Mouse (Mus musculus) frontal cortex, adult 2 months (tissue): Measurements from ENCODE around the gene Camkk2. TPM values are rescaled to one million over a fixed set of nuclear protein-coding genes. Genes with fewer than 3 reads are reported as not detected.

ENCODE experiments used
- DNase-seq, 2 experiments: peaks; one replicate each; pipeline ENCODE4 v3.0.0; 2022; ENCODE audit warnings: low spot score in 1 of 2; ENCODE audit errors: extremely low spot score in 1 of 2
- polyA plus RNA-seq: library from polyadenylated mRNA; depleted of rRNA; stranded (reverse); fragments of >200 nt; gene quantifications from 2 replicates; pipeline ENCODE4 v1.2.3, GENCODE M21; 2012; rRNA removed

Gene Camkk2
- 193 and 204 TPM in 2 replicates for polyA plus RNA-seq

- peak; percentile 29 to 83 for DNase-seq
These were observed at the start of gene Camkk2 for GRCm38 (mm10) chr5:122779277-122779834. TSS of gene Camkk2 (minus strand) at chr5:122779409.

GRCm38 (mm10) chr5:122825099-122825498, 45.9 kb upstream of the Camkk2 start:
- DNase-seq = no peak

DNA sequence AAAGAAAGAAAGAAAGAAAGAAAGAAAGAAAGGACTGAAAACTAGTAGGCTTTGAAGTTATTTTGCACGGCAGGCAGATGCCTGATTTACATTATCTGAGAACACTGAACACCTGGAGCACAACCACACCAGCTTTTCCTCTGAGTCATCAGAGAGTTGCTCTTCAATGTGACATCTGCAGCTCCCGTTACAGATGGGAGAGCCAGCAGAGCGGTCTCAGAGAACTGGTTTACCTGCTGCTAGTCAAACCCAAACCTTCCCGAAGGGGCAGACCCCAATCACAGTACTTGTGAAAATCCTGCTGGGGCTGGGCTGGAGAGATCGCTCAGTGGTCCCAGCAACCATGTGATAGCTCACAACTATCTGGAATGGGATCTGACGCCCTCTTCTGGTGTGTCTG, 45.2 kb upstream of the Camkk2 start:
- no peak for DNase-seq

GRCm38 (mm10) chr5:122823976-122824375, 44.8 kb upstream of the Camkk2 start:
- no peak for DNase-seq

GRCm38 (mm10) chr5:122822441-122822840, 43.2 kb upstream of the Camkk2 start:
- DNase-seq = no peak

- DNase-seq = no peak
These were observed 42.3 kb upstream of the Camkk2 start for GRCm38 (mm10) chr5:122821524-122821885.

DNA sequence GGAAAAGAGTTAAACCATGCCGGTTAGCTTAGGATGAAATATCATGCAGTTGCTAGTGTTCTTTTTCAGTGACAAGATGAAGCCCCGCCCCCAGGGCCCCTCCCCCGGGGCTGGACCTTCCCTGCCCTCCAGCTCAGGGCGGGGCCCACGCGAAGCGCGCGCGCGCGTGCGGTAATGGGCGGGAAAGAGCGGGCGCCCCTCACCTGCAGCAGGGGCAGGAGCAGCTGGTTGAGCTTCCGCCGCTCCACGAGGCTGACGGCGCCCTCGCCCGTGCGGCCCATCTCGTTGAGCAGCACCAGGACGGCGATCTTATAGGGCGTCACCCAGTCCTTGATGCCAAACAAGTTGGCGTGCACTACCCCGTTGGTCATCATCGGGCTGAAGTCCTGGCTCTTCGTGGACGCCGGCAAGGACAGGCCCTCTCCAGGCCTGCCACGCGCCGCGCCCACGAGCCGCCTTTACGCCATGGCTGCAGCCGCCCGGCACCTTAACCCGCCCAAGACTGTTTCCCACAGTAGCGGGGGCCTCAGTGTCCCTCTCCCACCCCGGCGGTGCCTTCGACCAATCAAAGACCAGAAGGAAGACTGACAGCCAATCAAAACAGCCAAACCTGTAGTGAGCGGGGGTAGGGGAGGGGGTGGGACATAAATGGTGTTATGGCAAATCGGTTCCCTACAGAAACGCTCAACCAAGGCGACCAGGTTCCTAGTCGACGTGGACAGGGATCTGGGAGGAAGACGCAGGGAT, 41.7 kb upstream of the Camkk2 start, which contains the start of gene Anapc5:
Gene Anapc5 (minus strand): TSS at position 563 of the 747 bp plus-strand sequence.
- DNase-seq = peak; percentile 86 to 94

DNA sequence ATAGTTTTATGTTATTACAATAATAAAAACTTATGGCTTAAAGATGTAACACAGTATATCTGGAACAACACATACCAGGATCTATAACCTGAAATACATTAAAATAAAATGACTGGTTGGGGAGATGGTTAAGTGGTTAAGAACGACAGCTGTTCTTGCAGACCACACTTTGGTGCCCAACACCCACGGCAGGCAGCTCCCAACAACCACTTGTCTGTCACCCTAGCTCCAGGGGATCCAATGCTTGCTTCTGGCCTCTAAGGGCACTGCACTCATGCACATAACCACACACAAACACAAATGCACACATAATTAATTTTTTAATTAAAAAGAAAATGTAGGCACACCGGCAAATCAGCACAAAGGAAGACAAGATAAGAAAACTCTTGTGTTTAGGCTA, 33.5 kb upstream of the Camkk2 start:
- no peak for DNase-seq

DNA sequence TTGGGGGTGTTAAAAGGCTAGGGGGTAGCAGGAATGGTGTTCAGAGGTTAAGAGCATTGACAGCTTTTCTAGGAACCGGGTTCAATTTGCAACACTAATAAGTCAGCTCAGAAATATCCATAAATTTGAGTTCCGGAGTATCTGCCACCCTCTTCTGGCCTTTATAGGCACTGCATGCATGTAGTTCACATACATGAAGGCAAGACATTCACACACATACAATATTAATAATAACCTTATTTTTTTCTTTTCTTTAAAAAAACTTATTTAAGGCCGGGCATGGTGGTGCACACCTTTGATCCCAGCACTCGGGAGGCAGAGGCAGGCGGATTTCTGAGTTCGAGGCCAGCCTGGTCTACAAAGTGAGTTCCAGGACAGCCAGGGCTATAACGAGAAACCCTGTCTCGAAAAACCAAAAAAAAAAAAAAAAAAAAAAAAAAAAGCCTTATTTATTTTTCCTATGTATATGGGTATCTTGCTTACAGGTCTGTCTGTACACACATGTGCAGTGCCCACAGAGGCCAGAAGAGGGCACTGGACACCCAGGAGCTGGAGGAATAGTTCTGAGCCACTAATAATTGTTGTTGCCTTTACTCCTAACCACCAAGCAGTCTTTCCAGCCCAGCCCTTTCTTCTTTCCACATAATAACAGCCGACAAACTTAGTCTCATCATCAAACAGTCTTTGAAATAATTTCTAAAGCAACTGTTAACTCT, 32.3 kb upstream of the Camkk2 start:
- peak in 1 of 2 experiments; percentile 57 for DNase-seq

DNA sequence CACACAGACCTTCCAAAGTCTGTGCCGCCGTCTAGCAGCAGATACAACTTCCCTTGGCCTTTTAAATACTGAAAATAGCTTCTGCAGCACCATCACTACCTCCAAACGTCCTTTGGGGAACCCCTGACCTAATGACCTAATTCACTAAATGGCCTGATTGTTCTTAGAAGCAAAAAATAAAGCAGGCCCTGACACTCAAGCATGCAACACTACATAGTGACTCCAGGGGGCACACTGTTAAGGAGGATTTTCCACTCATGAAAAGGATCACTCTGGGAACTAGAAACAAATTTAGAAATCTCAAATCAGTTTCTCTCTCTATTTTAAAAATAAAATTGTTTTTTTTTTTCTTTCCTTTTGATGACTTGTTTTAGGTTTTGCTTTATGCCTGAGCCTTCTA, 26.3 kb upstream of the Camkk2 start:
- no peak for DNase-seq

DNA sequence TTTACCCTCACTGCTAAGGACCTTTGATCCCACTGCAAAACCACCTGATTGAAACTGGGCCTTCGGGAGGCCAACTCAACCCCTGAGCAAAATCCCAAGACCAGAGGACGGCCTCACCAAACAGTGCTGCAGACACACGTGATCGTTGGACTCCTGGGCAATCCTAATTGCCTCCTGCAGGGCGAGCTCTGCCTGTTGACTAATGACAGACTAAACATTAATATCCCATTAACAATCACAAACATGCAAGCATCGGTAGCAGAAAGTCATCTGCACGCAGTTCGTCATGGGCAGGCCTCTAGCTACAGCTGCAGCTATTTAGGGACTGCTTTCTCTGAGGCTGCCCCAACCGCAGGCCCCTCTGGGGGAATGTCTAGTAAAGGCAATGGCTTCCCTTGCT, 23.5 kb upstream of the Camkk2 start:
- no peak for DNase-seq

DNA sequence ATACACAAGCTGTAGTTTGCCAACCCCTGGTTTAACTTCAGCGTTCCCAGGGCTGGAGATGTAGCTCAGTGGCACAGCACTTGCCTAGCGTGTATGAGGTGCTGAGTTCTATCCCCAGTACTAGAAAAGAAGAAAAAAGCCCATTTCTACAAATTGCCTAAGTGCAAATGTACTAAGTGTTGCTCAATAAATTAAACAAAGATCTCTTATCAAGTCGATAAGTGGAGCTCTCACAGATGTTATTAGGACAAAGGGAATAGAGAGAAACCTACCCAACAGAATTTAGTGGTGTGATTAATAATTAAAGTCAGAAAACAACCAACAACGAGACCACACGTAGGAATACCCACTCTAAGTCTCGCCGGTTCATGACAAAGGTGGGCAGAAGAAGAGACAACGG, 22.5 kb upstream of the Camkk2 start:
- DNase-seq = no peak

- DNase-seq = no peak
These were observed 21.3 kb upstream of the Camkk2 start for GRCm38 (mm10) chr5:122800345-122801010.

GRCm38 (mm10) chr5:122799379-122800344, 20.5 kb upstream of the Camkk2 start:
- no peak for DNase-seq

- DNase-seq = peak; percentile 75 to 85
These were observed 19.6 kb upstream of the Camkk2 start for GRCm38 (mm10) chr5:122798557-122799378.

DNA sequence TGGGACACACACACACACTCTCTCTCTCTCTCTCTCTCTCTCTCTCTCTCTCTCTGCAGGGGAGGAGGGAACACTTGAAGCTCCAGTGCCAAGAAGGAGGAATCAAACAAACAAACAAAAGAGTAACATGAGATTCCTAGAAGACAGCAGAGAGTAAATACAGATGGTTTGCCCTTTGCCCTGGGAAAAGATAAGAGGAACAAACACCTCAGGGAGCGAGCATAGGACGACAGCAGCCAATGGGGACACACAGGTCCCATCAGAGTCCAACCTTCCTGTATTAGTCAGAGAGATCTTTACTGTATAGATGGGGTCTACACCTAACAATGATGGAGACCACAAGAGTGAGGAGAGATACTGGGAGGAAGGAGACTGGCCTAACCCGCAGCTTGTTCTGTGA, 18.7 kb upstream of the Camkk2 start:
- DNase-seq = no peak

DNA sequence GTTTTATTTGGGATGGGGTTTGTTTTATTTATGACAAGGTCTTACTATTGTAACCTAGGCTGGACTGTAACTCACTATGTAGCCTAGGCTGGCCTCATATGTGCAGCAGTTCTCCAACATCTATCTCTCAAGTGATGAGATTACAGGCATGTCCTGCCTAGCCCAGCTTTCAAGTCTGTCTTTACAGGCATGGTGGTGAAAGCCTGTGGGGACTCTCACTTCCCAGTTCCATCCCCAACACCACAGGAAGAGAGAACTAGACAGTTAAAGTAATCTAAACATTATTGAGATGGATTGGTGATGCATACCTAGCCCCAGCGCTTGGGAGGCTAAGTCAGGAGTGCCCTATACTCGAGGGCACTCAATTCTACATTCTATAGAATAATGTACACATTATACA, 9.5 kb upstream of the Camkk2 start:
- DNase-seq = no peak

DNA sequence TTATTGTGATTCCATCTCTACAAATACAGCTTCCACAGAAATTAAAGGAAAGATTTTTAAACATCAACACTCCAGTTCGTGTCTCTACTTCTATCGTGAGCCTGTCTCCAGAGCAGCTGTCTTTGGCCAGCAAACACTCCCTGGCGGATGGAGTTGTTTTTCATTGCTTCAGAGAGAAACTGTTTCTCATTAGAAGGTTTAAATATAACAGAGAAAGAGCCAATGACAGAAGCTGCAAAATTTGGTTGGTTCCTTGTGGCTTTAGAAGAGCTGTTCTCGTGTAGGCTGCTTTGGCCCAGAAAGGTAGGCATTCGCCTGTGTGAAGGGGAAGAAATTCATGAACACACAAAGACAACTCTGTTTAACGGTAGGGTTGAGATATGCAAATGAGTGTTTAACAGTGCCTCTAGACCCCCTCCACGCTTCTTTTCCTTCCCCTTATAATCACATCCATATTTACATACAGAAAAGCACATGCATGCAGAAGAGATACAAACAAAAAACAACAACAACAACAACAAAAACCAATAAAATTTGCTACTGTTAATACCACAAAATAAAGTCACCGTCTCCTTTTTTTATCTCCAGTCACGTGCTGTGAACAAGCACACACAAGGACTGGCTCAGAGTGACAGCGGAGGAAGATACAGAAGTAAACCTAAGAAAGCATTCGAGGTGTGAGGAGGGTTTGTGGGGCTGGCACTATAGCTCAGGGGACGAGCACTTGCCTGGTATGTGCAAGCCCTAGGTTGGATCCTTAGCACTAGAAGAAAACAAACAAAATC, 7.0 kb upstream of the Camkk2 start:
- DNase-seq = peak; percentile 40 to 72
